Mouse (Mus musculus) liver (tissue): ENCODE results near the gene Pspc1.

ENCODE experiments used
- DNase-seq: peaks from one replicate; pipeline ENCODE4 v3.0.0-alpha.2; 2020; ENCODE audit warnings: mixed read lengths

Pspc1 gene

GRCm38 (mm10) chr14:56695495-56695894 is 82.6 kb downstream of the Pspc1 start:
- no peak for DNase-seq

- no peak for DNase-seq
These were observed 88.3 kb downstream of the Pspc1 start for GRCm38 (mm10) chr14:56689766-56690165.

GRCm38 (mm10) chr14:56689116-56689515 is 89.0 kb downstream of the Pspc1 start:
- DNase-seq: no peak

GRCm38 (mm10) chr14:56685426-56685825 is 92.7 kb downstream of the Pspc1 start:
- no peak for DNase-seq
